Mouse (Mus musculus): ENCODE measurements around the gene Apoc4. TPM values are rescaled to one million over a fixed set of nuclear protein-coding genes. Genes with fewer than 3 reads are reported as not detected.

Gene Apoc4
- total RNA-seq, 2 experiments from 2014 or later = not detected

GRCm38 (mm10) chr7:19678901-19679300 lies 2.4 kb downstream of the Apoc4 start:
- no peak for DNase-seq (ENCODE audit: low spot score in 2 of 2)

- DNase-seq (ENCODE audit: low spot score in 2 of 2) = no peak
Observed at GRCm38 (mm10) chr7:19677872-19678271, 3.4 kb downstream of the Apoc4 start, which contains the start of gene Apoc2. Gene Apoc2, minus strand, starts transcription at chr7:19677941.

GRCm38 (mm10) chr7:19676662-19677061 lies 4.6 kb downstream of the Apoc4 start:
- no peak for DNase-seq (ENCODE audit: low spot score in 2 of 2)

GRCm38 (mm10) chr7:19675824-19676223 lies 5.5 kb downstream of the Apoc4 start:
- DNase-seq (ENCODE audit: low spot score in 2 of 2) = no peak

GRCm38 (mm10) chr7:19673083-19673699 lies 8.1 kb downstream of the Apoc4 start:
- DNase-seq (ENCODE audit: low spot score in 2 of 2) = no peak

- DNase-seq (ENCODE audit: low spot score in 2 of 2) = no peak
Observed at GRCm38 (mm10) chr7:19671511-19671910, 9.8 kb downstream of the Apoc4 start.

GRCm38 (mm10) chr7:19668947-19669721 lies 12.1 kb downstream of the Apoc4 start:
- DNase-seq (ENCODE audit: low spot score in 2 of 2) = peak; percentile 92 to 97

- DNase-seq (ENCODE audit: low spot score in 2 of 2) = no peak
Observed at GRCm38 (mm10) chr7:19667434-19667833, 13.8 kb downstream of the Apoc4 start.

DNA sequence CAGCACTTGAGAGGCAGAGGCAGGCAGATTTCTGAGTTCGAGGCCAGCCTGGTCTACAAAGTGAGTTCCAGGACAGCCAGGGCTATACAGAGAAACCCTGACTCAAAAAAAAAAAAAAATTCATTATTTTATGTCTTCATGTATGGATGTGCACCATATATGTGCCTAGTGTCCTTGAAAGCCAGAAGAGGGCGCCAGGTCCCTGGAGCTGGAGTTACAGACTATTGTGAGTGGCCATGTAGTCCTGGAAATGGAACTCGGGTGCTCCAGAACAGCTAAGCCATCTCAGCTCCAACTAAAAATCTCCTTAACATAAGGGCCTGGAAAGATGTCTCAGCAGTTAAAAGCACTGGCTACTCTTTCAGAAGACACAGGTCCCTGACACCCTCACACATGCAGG lies 14.5 kb downstream of the Apoc4 start:
- no peak for DNase-seq (ENCODE audit: low spot score in 2 of 2)

DNA sequence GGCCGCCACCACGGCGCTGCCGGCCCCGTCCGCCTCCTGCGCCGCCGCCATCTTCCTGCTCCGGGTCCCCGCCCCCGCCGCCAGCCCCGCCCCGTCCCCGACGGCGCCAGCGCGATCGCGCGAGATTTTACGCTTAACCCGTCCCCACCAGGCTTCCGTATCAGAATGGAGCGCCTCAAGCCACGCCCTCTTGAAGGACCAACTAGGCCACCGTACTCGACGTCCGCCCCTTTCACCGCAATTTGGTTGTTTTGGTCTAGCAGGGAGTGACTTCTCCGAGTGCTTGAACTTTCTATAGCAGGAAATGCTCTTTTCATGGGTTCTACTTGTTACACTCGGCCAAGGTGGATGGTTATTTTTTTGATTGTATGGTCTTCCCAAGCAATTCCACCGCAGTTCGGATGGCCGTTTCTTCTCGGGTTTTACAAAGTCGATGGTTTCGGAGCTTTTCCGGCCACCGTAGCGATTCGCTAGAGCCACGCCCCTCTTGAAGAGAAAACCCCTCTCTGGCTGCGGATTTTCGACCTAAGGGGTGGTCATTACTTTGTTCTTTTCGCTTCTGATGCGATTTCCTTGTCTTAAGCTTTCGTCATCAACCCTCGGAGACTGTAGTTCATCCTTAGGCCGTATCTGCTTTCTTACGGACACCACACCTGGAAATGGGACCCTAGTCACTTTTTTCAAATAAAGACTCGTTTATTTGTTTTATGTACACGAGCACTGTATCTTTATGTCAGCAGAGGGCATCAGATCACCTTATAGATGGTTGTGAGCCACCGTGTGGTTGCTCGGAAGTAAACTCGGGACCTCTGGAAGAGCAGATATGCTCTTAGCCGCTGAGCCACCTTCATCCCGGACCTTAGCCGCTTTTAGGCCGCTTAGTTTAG lies 16.1 kb downstream of the Apoc4 start, which contains the start of gene Clptm1:
TSS of gene Clptm1 (minus strand) at position 79 of the 887 bp plus-strand sequence.
- DNase-seq (ENCODE audit: low spot score in 2 of 2) = peak; percentile 97 to 99

GRCm38 (mm10) chr7:19664455-19664954 lies 16.8 kb downstream of the Apoc4 start:
- peak in 1 of 2 experiments; percentile 14 for DNase-seq (ENCODE audit: low spot score in 2 of 2)

GRCm38 (mm10) chr7:19663940-19664339 lies 17.3 kb downstream of the Apoc4 start:
- DNase-seq (ENCODE audit: low spot score in 2 of 2) = no peak

DNA sequence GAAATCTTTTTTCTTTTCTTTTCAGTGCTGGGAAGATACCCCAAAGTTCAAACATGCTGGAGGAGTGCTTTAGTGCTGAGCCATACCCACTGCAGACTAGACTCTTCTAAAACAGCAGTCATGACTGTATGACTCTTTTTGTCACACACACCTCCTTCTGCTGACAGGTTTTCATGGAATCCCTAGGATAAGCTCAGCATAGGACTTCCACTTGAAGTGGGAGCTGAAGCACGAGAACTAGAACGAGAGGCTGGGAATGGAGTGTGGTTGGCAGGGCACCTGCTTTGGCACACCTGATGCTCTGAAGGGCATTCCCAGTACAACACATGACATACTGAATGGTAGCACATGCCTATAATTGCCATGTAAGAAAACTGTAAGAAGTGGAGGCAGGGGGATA lies 28.7 kb downstream of the Apoc4 start:
- DNase-seq (ENCODE audit: low spot score in 2 of 2) = no peak

DNA sequence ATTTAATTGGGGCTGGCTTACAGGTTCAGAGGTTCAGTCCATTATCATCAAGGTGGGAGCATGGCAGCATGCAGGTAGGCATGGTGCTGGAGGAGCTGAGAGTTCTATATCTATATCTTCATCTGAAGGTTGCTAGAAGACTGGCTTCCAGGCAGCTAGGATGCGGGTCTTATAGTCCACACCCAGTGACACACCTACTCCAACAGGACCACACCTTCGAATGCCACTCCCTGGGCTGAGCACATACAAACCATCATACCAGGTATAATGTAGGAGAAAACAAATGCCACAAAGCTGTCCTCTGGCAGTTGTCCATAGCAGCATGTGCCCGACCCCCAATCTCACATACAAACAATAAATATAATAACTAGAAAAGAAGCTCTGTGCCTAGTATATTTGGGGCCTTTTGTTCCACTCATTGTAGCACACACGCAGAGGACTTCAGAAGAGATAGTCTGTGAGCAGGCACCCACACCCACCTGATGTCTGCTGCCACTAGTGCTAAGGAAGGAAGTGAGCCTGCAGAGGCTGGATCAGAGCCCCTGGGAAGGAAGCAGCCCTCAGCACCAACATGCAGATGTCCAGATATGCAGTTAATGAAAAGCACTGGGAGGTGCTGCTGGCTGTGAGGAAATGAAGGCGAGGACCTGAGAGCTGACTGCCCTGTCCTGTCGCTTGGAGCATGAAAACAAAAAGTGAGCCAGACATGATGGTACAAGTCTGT lies 30.1 kb downstream of the Apoc4 start:
- no peak for DNase-seq (ENCODE audit: low spot score in 2 of 2)

DNA sequence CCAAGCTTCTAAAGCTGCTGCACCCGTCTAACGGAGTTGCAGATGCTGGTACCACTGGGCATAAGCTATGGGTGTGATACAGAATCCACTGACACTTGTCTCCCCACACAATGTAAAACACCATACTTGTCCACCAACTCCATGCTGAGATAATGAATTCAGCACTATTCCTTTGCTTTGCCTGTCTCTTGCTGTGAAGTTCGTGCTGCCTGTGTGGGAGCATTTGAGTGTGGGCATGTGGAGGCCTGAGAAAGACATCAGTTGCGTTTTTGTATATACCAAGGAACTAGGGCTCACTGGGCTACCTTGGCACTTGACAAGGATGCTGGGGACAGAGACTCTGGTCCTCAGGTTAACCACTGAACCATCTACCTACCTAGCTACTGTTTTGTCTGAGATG lies 40.1 kb downstream of the Apoc4 start:
- peak in 1 of 2 experiments; percentile 61 for DNase-seq (ENCODE audit: low spot score in 2 of 2)

DNA sequence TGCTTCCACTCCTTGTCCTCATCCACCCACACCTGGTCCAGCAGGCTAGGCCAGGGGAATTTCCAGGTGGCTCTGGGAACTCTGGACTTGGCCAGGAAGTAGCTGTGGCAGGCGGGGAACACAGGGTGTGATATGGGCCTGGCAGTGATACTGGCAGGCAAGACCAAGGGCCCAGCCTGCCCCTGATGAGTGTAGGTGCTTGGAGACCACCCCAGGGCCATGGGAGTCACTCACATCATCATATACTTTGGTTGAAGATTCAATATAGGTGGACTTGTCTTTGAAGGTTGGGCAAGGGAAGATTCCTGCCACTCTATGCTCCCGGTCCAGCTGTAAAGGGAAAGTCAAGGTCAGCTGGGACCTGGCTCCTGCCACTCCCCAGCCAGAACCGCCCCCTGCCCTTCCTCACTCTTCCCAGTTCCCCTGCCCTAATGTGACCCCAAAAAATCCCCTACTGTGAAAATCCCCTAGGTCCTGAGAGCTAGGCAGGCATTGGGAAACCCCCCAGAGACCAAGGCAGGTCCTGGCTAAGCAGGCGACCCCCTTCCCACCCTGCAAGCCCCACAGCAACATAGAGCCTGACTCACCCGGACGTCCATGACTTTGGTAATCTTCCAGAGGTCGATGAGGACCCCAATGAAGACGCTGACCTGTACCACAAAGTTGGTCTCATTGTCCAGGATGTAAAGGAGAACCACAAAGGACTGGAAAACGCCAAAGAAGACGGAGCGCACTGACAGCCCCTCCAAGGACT lies 46.0 kb downstream of the Apoc4 start:
- DNase-seq (ENCODE audit: low spot score in 2 of 2) = no peak

- DNase-seq (ENCODE audit: low spot score in 2 of 2) = no peak
Observed at GRCm38 (mm10) chr7:19634591-19634990, 46.7 kb downstream of the Apoc4 start.

DNA sequence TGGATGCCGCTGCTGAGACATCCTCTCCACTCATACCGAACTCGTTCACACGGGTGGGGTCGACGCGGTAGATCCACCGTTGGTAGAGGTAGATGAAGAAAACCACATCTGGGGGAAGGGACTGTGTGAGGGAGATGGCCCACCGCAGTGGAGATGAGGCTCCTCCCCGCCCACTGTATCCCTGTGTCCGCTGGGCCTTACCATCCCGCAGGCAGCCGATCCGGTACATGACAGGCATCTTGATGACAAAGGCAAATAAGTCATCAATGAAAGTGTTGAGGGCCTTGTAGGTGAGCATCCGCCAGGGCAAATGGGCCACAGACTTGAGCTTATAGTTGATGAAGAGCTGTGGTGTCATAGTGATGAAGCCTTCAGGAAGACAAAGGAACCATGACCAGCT lies 47.4 kb downstream of the Apoc4 start:
- DNase-seq (ENCODE audit: low spot score in 2 of 2) = no peak

- no peak for DNase-seq (ENCODE audit: low spot score in 2 of 2)
Observed at GRCm38 (mm10) chr7:19633197-19633596, 48.1 kb downstream of the Apoc4 start.

DNA sequence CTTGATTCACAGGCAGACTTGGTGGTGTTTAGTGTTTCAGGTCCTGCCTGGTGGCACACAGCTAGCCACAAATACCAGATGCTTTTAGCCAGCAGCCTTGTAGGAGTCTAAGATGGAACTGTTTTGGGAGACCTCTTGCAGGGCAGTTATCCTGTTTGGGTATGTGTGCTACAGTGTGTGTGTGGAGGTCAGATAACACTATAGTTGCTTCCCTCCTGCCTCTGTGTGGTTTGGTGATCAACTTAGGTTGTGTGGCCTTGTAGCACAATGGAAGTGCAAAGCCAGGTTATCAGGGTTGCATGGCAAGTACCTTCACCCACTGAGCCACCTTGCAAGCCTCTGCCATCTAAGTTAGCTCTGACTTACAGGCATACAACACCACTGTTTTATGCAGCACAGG lies 48.6 kb downstream of the Apoc4 start:
- DNase-seq (ENCODE audit: low spot score in 2 of 2) = no peak

Data from left cerebral cortex, adult 18-20 months (tissue).